Mouse (Mus musculus) spleen, adult 2 months (tissue): ENCODE data around the gene Plcd1. TPM values are rescaled to one million over a fixed set of nuclear protein-coding genes. Genes with fewer than 3 reads are reported as not detected.

ENCODE experiments used
- DNase-seq, 2 experiments: peaks; one replicate each; pipeline versions ENCODE4 v3.0.0 to v3.0.0-alpha.2; 2012 to 2021; ENCODE audit warnings: low spot score in 2 of 2, low read depth in 1 of 2
- H3K27ac ChIP-seq: fragments of 200-500 bp; 2 replicates; pipeline ENCODE4 v1.5.1; 2012; ENCODE audit warnings: low read length, inconsistent platforms; ENCODE audit not compliant: insufficient read depth
- H3K27me3 ChIP-seq: fragments of 200-500 bp; 2 replicates; pipeline ENCODE4 v1.6.1; 2012; ENCODE audit warnings: mild to moderate bottlenecking, moderate library complexity, low read length, inconsistent platforms; ENCODE audit not compliant: control insufficient read depth, insufficient read depth
- H3K36me3 ChIP-seq: fragments of 200-500 bp; 2 replicates; pipeline ENCODE4 v1.6.1; 2012; ENCODE audit warnings: mild to moderate bottlenecking, low read length, inconsistent platforms; ENCODE audit not compliant: control insufficient read depth, insufficient read depth
- H3K4me1 ChIP-seq: fragments of 200-500 bp; 2 replicates; pipeline ENCODE4 v1.6.1; 2011; ENCODE audit warnings: inconsistent platforms; ENCODE audit not compliant: control insufficient read depth, insufficient read depth, insufficient read length
- H3K4me3 ChIP-seq: fragments of 200-500 bp; 2 replicates; pipeline ENCODE4 v1.5.1; 2011; ENCODE audit warnings: mild to moderate bottlenecking, inconsistent platforms; ENCODE audit not compliant: insufficient read depth, insufficient read length; ENCODE audit errors: extremely low read depth
- CTCF ChIP-seq: fragments of 200-500 bp; IDR thresholded peaks from 2 replicates; pipeline ENCODE4 v1.5.1; 2011; ENCODE audit warnings: mild to moderate bottlenecking, inconsistent platforms; ENCODE audit not compliant: insufficient read depth, insufficient read length, insufficient replicate concordance; ENCODE audit errors: extremely low read depth
- POLR2A ChIP-seq: fragments of 200-500 bp; IDR thresholded peaks from 2 replicates; pipeline ENCODE4 v1.6.1; 2011; ENCODE audit warnings: low read depth, low read length, inconsistent platforms
- WGBS: fragments of 180-500 bp; shearing (Covaris S2); methylation state at CpG from one replicate; pipeline ENCODE4 v1.1.7; 2018; 5-methylcytosine and 5-hydroxymethylcytosine counted together
- polyA plus RNA-seq: library from polyadenylated mRNA; depleted of rRNA; stranded (reverse); fragments of >200 nt; gene quantifications from 2 replicates; pipeline ENCODE4 v1.2.3, GENCODE M21; 2012

The Plcd1 gene
- polyA plus RNA-seq, 1 experiment, result 6.3 TPM

- Histone ChIP-seq H3K4me1 (peaks cover 2% of the 10 kb centered on the region; the same call in 1 of the 2 replicates), H3K4me3 (no peak overlapping the region), H3K27ac (no peak overlapping the region), H3K27me3 (peaks cover 2% of the 10 kb centered on the region; the same call in 1 of the 2 replicates), H3K36me3 (no peaks in the 10 kb centered on the region)
- WGBS, result 95% methylated on average over 5 of the region's 5 CpGs
- no peak for TF ChIP-seq POLR2A
- TF ChIP-seq CTCF, result no peak
- DNase-seq, result no peak
Measured at GRCm38 (mm10) chr9:119090462-119090861, 2.8 kb downstream of the Plcd1 start.

- H3K36me3 ChIP-seq, result no peaks in the 10 kb centered on the region
- peaks cover 2% of the 10 kb centered on the region; the same call in 1 of the 2 replicates for H3K4me1 ChIP-seq
- H3K27ac ChIP-seq, result no peak overlapping the region
- no peak overlapping the region for H3K4me3 ChIP-seq
- DNase-seq, result no peak
- TF ChIP-seq CTCF (no peak), POLR2A (no peak)
- peaks cover 2% of the 10 kb centered on the region; the same call in 1 of the 2 replicates for H3K27me3 ChIP-seq
- 88% methylated on average over 7 of the region's 7 CpGs for WGBS
Measured at GRCm38 (mm10) chr9:119089437-119089836, 3.9 kb downstream of the Plcd1 start.

DNA sequence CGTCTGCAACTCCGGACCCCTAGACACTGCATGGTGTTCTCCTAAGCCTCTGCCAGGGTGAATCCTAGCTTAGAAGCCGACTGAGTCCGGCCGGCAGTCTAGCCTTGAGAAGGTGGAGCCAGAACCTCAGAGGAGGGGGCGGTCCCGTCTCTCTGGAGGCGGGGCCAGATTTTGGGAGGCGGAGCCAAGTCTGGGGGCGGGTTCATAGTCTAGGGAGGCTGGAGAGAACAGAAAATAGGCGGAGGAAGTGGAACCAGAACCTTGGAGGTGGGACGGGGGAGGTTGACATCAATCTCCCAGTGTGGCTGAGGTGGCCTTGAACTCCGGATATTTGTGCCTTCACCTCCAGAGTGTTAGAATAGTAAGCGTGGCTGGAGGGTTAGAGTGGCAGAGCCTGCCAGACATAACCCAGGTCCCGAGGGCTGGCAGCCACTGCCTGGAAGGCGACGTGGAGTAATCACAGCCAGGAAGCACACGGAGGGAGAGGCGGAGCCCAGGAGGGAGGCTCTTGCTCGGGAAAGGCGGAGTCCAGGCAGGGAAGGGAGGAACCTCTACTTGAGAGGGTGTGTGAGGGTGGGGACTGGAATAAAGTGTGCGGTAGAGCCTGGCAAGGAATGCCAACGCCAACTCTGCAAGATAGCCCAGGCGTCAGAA is 5.0 kb downstream of the Plcd1 start:
- Histone ChIP-seq H3K27me3 (peaks cover 2% of the 10 kb centered on the region; the same call in 1 of the 2 replicates), H3K4me3 (peak overlapping the region; percentile 41; the same call in 1 of the 2 replicates), H3K4me1 (no peaks in the 10 kb centered on the region), H3K27ac (0 out of 2 replicates have a peak overlapping the region, but pooled peaks have one; percentile 12), H3K36me3 (no peaks in the 10 kb centered on the region)
- TF ChIP-seq CTCF (no peak), POLR2A (no peak)
- 2% methylated on average over 24 of the region's 24 CpGs for WGBS
- peak in 1 of 2 experiments; percentile 64 for DNase-seq

DNA sequence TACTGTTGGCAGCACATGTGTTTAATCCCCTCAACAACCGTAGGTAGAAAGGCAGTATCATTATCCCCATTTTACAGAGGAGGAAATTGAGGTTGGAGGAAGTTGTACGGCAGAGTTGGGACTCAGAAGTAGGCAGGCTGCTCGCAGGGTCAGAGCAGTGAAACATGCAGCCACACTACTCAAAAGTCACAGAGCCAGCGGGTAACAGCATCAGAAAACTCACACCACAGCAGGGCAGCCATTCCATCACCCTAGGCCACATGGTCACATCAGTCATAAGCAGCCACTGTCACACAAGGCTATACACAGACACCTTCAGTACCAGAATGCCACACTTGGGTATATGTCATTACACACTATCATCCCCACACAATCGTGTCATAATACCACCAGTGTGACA is 6.0 kb downstream of the Plcd1 start:
- Histone ChIP-seq H3K4me3 (no peak overlapping the region), H3K4me1 (no peaks in the 10 kb centered on the region), H3K36me3 (no peaks in the 10 kb centered on the region), H3K27me3 (no peaks in the 10 kb centered on the region; the same call in 1 of the 2 replicates), H3K27ac (no peak overlapping the region)
- DNase-seq, result no peak
- 76% methylated on average over 5 of the region's 5 CpGs for WGBS
- TF ChIP-seq POLR2A (no peak), CTCF (no peak)

DNA sequence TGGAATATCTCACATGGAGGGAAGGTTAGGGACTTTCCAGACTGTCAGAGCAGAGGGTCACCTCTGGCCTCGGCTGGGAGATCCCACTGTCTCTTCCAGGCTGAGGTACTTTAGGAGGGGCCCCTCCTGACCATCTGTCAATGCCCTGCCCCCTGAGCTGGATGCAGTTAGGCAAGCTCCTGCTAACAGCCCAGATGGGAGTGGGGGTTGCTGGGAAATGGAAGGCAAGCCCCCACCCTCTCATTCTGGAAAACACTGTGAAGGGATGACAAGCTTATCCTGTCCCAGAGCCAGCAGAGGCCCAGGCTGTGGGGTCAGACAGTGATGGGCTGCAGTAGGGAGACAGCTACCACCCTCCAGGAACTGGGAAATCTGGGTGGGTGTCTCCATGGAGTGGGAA is 6.9 kb downstream of the Plcd1 start:
- no peak for TF ChIP-seq CTCF
- TF ChIP-seq POLR2A, result no peak
- WGBS, result 70% methylated on average over 1 of the region's 1 CpGs
- Histone ChIP-seq H3K4me3 (no peak overlapping the region), H3K36me3 (no peaks in the 10 kb centered on the region), H3K27me3 (no peaks in the 10 kb centered on the region; the same call in 1 of the 2 replicates), H3K27ac (no peak overlapping the region), H3K4me1 (no peaks in the 10 kb centered on the region)
- no peak for DNase-seq

DNA sequence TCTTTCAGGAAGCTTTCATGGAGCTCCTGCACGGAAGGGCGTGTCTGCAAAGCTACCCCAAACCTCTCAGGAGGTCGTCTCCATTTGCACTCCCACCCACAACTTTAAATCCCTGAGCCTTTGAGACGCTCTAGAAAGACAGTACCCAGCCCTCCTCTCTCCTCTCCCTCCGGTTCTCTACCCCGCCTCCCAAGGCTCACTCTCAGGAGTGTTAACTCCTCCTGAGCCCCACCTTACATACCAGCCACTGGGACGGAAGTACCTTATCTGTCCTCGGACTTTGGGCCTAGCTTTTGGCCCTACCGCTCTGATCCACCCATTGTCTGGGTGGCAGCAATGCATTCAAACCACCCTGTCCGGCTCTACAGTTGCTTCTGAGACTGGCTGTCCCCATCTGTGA is 9.3 kb downstream of the Plcd1 start:
- no peaks in the 10 kb centered on the region for H3K4me1 ChIP-seq
- no peak overlapping the region for H3K4me3 ChIP-seq
- no peaks in the 10 kb centered on the region for H3K36me3 ChIP-seq
- TF ChIP-seq POLR2A, result no peak
- TF ChIP-seq CTCF, result no peak
- H3K27me3 ChIP-seq, result no peaks in the 10 kb centered on the region
- 88% methylated on average over 10 of the region's 10 CpGs for WGBS
- H3K27ac ChIP-seq, result no peak overlapping the region
- DNase-seq, result no peak
